Comparison of ENCODE assay signal across 8 mouse cellular contexts in genomic region chr11:72607469-72608070, GRCm38 (mm10). TPM values are rescaled to one million over a fixed set of nuclear protein-coding genes. Genes with fewer than 3 reads are reported as not detected.
DNase-seq lines count a peak whose midpoint lies in the region; ATAC-seq and TF ChIP-seq lines count a peak whose summit lies in the region.

No protein-coding gene starts in this region.

- TF ChIP-seq POLR2A in olfactory bulb, adult 2 months (IDR thresholded peaks at IDR 0.05; ENCODE audit: insufficient read depth, low read depth, low read length): no peak

- H3K27ac ChIP-seq in heart, embryonic 15.5 days: peak overlapping the region; percentile 99
- H3K27ac ChIP-seq in lung, embryonic 15.5 days: peak overlapping the region; percentile 98
- peak overlapping the region; percentile 63 for H3K27ac ChIP-seq in olfactory bulb, adult 2 months (ENCODE audit: insufficient read depth, low read depth, low read length)

- peak; percentile 88 for DNase-seq in A20 (ENCODE audit: low read depth, low spot score)
- peak; percentile 92 for DNase-seq in adrenal gland, postnatal 10 days
- DNase-seq in kidney, postnatal 10 days: peak; percentile 93
- peak; percentile 70 to 81 for DNase-seq in thymus, postnatal 36 days

- no peaks in the 10 kb centered on the region for H3K27me3 ChIP-seq in erythroblast, embryonic 14.5 days (ENCODE audit: control insufficient read depth)
- H3K27me3 ChIP-seq in heart, embryonic 15.5 days: no peaks in the 10 kb centered on the region
- no peaks in the 10 kb centered on the region for H3K27me3 ChIP-seq in lung, embryonic 15.5 days

- no peak for TF ChIP-seq CTCF in olfactory bulb, adult 2 months (IDR thresholded peaks at IDR 0.05; ENCODE audit: insufficient read depth, low read depth, low read length)

- peak overlapping the region; percentile 96 for H3K4me3 ChIP-seq in erythroblast, embryonic 14.5 days (replicated peaks)
- H3K4me3 ChIP-seq in heart, embryonic 15.5 days: peak overlapping the region; percentile 99
- peak overlapping the region; percentile 75 for H3K4me3 ChIP-seq in lung, embryonic 15.5 days
- peak overlapping the region; percentile 73 for H3K4me3 ChIP-seq in olfactory bulb, adult 2 months (ENCODE audit: insufficient read depth, low read depth, low read length)

- peaks cover 24% of the 10 kb centered on the region for H3K4me1 ChIP-seq in erythroblast, embryonic 14.5 days (ENCODE audit: control insufficient read depth)
- H3K4me1 ChIP-seq in heart, embryonic 15.5 days (replicated peaks): peaks cover 17% of the 10 kb centered on the region
- H3K4me1 ChIP-seq in lung, embryonic 15.5 days: peaks cover 18% of the 10 kb centered on the region
- no peaks in the 10 kb centered on the region for H3K4me1 ChIP-seq in olfactory bulb, adult 2 months (ENCODE audit: control insufficient read depth, insufficient read depth, low read length)

- ATAC-seq in heart, embryonic 15.5 days (replicated peaks; ENCODE audit: insufficient number of reproducible peaks, insufficient read depth, low FRiP score, low read depth): peak; percentile 80
- ATAC-seq in lung, embryonic 15.5 days (ENCODE audit: borderline replicate concordance, extremely low read depth, low FRiP score, low TSS enrichment): peak; percentile 84

- H3K4me2 ChIP-seq in heart, embryonic 15.5 days: peak overlapping the region; percentile 70
- H3K4me2 ChIP-seq in lung, embryonic 15.5 days: peak overlapping the region; percentile 72

- H3K9ac ChIP-seq in heart, embryonic 15.5 days: peak overlapping the region; percentile 94
- H3K9ac ChIP-seq in lung, embryonic 15.5 days: peak overlapping the region; percentile 95

- no peaks in the 10 kb centered on the region for H3K9me3 ChIP-seq in erythroblast, embryonic 14.5 days (ENCODE audit: control insufficient read depth, low read length)
- H3K9me3 ChIP-seq in heart, embryonic 15.5 days (replicated peaks): no peaks in the 10 kb centered on the region
- no peaks in the 10 kb centered on the region for H3K9me3 ChIP-seq in lung, embryonic 15.5 days

- no peaks in the 10 kb centered on the region for H3K36me3 ChIP-seq in erythroblast, embryonic 14.5 days (ENCODE audit: control insufficient read depth)
- H3K36me3 ChIP-seq in heart, embryonic 15.5 days: no peaks in the 10 kb centered on the region
- no peaks in the 10 kb centered on the region for H3K36me3 ChIP-seq in lung, embryonic 15.5 days

- WGBS in heart, embryonic 15.5 days: under 1% methylated on average over 73 of the region's 79 CpGs
- under 1% methylated on average over 72 of the region's 79 CpGs for WGBS in lung, embryonic 15.5 days
- under 1% methylated on average over 79 of the region's 79 CpGs for WGBS in olfactory bulb, adult 2 months

RNA-seq across cellular contexts. Expression of gene Ube2g1, which starts 0.5 kb away (rescaled TPM):
- total RNA-seq in adrenal gland, postnatal 10 days (2021): 10 to 100 TPM; 45.0 to 45.9 TPM
- 1.4 and 1.5 TPM in 2 replicates for polyA plus RNA-seq in erythroblast, embryonic 14.5 days (2012)
- polyA plus RNA-seq in heart, embryonic 15.5 days (2015; fragmentation: Nextera tagmentation; extraction: Ambion mirVana): 53.2 and 57.5 TPM in 2 replicates
- polyA plus RNA-seq in lung, embryonic 15.5 days (2015; fragmentation: Nextera tagmentation; extraction: Ambion mirVana): 67.9 and 69.2 TPM in 2 replicates
- polyA plus RNA-seq in olfactory bulb, adult 2 months (2012; ENCODE audit: insufficient read depth, insufficient read length, low replicate concordance, missing spikeins): not detected in 2 replicates

RNA-seq across cellular contexts. Expression of gene Spns3, which starts 57.3 kb away (rescaled TPM):
- total RNA-seq in adrenal gland, postnatal 10 days (2021): under 1 TPM; 0.21 to 0.55 TPM
- polyA plus RNA-seq in erythroblast, embryonic 14.5 days (2012): 0.07 and 0.14 TPM in 2 replicates
- 0.14 and 0.80 TPM in 2 replicates for polyA plus RNA-seq in heart, embryonic 15.5 days (2015; fragmentation: Nextera tagmentation; extraction: Ambion mirVana)
- 0.18 and 0.22 TPM in 2 replicates for polyA plus RNA-seq in lung, embryonic 15.5 days (2015; fragmentation: Nextera tagmentation; extraction: Ambion mirVana)
- polyA plus RNA-seq in olfactory bulb, adult 2 months (2012; ENCODE audit: insufficient read depth, insufficient read length, low replicate concordance, missing spikeins): not detected in 2 replicates

Comparison
In these comparisons a context has a peak if more than half of its experiments do, and no peak if none do; other contexts are left out.
1. Peak in every context shown above with its lines: DNase-seq, ATAC-seq, H3K4me3 ChIP-seq and H3K27ac ChIP-seq.
2. RNA of gene Ube2g1, which starts 0.5 kb away (polyA plus RNA-seq): not detected in olfactory bulb, adult 2 months, 67.9 to 69.2 TPM in lung, embryonic 15.5 days and 53.2 to 57.5 TPM in heart, embryonic 15.5 days; 1.4 to 1.5 TPM in erythroblast, embryonic 14.5 days; every median in the first group is over 10 times any median in the second.